Mouse (Mus musculus) megakaryocyte, adult 5-6 weeks (primary cell): ENCODE measurements around the gene Map3k4. TPM values are rescaled to one million over a fixed set of nuclear protein-coding genes. Genes with fewer than 3 reads are reported as not detected.
"Not testable (repeated sequence)": the region's sequence is repeated elsewhere in the genome, so short reads cannot be mapped to it uniquely, and the experiment has no call there.

ENCODE experiments used
- ATAC-seq: 2 replicates; pipeline ENCODE4 v1.8.0; 2016; ENCODE audit warnings: mild to moderate bottlenecking, inconsistent platforms; ENCODE audit not compliant: poor library complexity, severe bottlenecking
- total RNA-seq, 2 experiments: library from RNA; stranded (forward) in 1 of 2; stranded (reverse) in 1 of 2; fragments of 153-499, 151-499 nt in 1 of 2; fragments of 221-1000, 200-1000 nt in 1 of 2; gene quantifications; 2 replicates each; pipeline versions ENCODE4 v1.2.3 to v1.2.4; 2015 to 2017

The Map3k4 gene
- total RNA-seq, 2 experiments from 2014 or later: 11.3 to 19.9 TPM

GRCm38 (mm10) chr17:12226551-12226950 lies 92.0 kb downstream of the Map3k4 start:
- 0 out of 2 replicates have a peak, but pooled peaks have one; percentile 19 for ATAC-seq

- ATAC-seq: no peak
These were observed 93.4 kb downstream of the Map3k4 start for GRCm38 (mm10) chr17:12225227-12225626.

- ATAC-seq: not testable (repeated sequence)
These were observed 94.0 kb downstream of the Map3k4 start for GRCm38 (mm10) chr17:12224551-12224950.

GRCm38 (mm10) chr17:12224145-12224544 lies 94.5 kb downstream of the Map3k4 start:
- no peak for ATAC-seq

- ATAC-seq: no peak
These were observed 94.9 kb downstream of the Map3k4 start for GRCm38 (mm10) chr17:12223682-12224081.

DNA sequence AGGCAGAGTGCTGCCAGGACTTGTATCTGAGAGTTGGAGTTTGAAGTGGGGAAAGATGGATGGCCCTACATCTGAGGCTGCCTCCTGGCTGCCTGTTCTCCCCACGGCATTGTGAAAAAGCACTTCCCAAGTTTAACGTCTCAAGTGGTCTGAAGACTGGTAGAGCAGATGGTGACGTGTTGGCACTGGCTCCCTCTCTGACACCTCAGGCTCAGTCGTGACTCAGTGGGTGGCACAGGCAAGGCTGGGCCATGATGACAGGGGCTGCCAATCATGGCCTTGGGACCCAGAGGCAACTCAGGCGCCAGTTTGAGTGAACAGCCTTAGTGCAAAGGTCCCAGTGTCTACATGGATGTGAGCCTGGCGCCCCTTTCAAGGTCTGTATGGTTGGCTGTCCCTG lies 96.7 kb downstream of the Map3k4 start:
- ATAC-seq: no peak

GRCm38 (mm10) chr17:12216224-12216623 lies 102.4 kb downstream of the Map3k4 start:
- ATAC-seq: no peak

DNA sequence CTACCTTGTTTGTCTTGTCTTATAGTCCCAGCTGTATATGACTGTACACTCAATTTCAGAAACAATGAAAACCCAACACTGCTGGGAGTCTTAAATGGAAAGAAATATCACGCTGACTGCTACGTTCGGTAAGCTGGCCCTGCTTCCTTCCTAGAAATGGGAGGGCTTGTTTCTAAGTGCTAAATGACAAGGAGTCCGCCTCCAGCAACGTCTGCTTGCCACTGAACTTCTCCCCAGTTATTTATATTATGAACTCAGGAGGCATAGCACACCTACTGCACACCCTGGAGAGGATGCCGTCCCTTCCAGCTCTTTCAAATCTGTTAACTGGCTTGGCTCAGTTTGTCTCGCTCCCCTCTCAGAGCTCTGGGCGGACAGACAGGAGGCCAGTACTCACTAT lies 105.2 kb downstream of the Map3k4 start:
- ATAC-seq: no peak

DNA sequence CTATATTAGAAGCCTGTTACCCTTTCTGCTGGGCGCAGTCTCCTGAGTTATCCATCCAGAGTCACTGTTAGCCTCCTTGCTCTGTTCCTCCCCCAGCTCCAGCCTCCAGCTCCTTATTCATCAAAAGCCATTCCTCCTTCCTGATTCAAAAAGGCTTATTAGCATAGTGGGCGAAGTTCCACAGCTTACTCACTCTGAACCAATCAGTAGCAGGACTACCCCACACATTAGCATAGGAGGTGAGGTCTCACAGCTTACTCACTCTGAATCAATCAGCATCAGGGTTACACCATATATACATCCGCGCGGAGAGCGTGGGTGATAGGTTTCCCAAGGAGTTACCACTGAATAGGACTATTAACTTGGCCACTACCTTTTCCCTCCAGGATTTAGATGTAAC lies 106.3 kb downstream of the Map3k4 start:
- ATAC-seq: no peak

- no peak for ATAC-seq
These were observed 106.7 kb downstream of the Map3k4 start for GRCm38 (mm10) chr17:12211890-12212289.

GRCm38 (mm10) chr17:12210544-12211132 lies 108.0 kb downstream of the Map3k4 start:
- ATAC-seq: peak; percentile 94

DNA sequence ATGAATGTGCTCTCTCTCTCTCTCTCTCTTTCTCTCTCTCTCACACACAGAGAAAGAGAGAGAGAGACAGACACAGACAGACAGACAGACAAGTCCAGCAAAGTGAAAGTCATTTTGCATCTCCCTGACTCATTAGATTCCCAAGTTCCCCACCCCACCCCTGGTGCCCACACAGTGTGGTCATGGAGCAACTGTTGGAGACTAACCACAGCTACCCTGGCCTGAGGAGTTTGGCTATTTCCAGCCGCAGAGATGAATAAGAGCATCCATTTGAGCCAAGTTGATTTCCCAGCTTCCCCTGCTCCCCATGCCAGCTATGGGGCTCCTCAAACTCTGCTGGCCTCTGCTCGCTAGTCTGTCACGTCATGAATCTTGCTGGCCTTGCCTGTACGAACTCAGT lies 109.1 kb downstream of the Map3k4 start:
- no peak for ATAC-seq

DNA sequence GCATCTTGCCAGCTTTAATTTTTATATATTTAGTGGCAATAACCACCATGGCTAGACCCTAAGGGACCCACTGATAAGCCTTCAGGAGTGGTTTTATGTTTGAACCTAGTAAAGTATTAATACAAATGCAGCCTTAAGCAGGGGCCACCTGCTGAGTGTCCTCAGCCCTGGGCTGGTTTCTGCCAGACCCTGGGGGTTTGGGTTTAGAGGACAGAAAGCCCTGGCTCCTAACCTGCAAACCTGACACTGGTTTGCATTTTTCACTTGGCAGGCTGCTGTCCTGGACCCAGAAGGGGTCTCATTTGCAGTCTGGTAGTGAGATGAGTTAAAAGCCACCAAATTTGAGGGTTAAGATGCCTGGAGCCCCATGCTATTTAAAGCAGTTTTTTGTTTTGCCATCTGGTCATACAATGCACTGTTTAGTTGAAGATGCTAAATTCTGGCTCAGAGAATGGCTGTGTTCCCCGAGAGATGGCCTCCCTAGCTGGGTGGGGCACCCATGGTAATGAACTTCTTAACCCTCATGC lies 111.5 kb downstream of the Map3k4 start:
- ATAC-seq: no peak

- no peak for ATAC-seq
These were observed 112.3 kb downstream of the Map3k4 start for GRCm38 (mm10) chr17:12206248-12206647.

DNA sequence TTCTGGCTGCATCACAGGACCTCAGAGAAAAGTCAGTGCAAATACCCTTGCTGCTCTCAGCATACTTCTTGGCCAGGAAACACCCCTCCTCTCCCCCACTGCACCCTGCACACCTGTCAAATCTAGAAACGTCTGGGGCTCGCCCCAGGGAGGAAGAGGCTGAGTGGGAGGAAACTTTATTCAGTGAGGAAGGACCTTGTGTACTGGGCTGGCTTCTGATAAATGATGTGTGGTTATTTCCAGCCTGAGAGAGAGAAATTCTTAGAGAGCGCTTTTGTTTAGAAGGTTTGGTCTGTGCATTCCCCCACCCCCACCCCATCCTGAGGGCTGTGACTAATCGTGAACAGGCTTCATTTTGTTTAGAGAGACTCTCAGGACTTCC lies 112.9 kb downstream of the Map3k4 start:
- ATAC-seq: 0 out of 2 replicates have a peak, but pooled peaks have one; percentile 20

DNA sequence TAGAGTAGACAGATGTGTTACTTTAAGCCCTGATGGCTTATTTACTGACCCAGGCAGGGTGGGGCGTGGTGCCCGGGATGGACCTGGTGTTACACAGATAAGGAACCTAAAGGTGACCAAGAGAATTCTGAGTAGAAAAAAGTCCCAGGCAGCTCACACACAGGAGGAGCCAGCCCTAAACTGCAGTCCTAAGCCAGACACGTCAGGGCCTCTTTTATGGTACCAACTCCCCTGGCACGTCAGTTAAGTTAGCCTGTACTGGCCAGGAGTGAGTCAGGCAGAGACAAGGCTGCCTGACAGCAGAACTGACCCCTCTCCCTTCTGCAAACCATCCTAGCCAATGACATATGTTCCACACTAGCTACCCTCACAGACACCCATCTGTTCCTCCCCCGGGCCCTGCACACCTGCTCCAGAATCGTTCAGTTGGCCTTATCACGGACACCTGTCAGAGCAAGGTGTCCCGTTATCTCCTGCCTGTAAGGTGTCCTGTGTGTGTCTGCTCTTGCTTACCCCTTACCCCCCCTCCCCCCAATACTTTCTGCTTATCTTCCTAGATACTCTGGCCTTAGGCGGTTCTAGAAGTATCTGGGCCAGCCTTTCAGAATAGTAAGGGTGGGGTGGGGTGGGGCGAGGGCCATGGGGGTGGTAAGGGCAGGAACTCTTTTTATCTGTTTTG lies 113.4 kb downstream of the Map3k4 start:
- ATAC-seq: peak; percentile 31

DNA sequence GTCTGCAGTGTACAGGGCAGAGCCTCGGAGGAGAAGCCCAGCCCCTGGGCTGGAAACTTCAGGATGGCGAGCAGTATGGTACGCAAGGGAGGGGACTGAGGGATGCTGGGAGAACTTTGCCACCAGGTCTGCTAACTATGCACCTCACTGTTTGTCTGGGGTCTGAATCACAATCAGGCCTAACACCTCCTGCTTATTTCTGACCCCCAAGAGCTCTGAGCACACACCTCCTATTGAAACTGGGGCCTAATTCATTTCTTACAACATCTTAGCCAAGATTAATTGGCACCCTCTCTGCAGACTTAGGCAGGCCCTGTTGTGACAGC lies 113.9 kb downstream of the Map3k4 start:
- ATAC-seq: no peak

DNA sequence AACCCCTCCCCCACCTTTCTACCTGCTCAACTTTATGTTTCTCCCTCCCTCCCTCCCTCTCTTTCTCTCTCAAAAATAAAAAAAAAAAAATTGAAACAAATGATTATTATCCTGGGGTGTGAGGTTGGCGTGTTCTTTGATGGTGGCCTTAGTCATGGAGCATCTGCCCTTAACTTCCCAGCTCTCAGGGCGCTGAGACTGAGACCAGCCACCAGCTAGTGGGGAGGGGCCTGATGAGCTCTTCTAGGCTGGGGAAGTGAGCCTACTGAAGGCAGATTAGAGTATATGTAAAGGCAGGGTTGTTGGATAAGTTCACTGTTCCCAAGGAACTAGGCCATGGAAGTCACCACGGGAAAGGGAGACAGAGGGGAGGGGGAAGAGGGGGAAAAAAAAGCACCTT lies 114.3 kb downstream of the Map3k4 start:
- ATAC-seq: no peak

GRCm38 (mm10) chr17:12203414-12203897 lies 115.1 kb downstream of the Map3k4 start:
- no peak for ATAC-seq

DNA sequence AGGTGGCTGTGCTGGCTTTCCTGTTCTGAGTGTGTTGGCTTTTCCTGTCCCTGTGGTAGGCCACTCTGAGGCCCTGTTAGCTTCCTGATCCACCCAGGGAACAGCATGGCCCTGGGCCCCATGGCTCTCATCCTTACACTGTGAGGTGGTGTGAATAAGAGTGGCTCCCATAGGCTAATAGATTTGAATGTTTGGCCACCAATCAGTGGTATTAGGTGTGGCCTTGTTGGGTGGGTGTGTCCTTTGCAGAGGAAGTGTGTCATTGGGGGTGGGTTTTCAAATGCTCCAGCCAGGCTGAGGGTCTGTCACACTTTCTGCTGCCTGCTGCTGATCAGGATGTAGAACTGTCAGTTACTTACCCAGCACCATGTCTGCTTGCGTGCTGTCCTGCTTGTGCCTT lies 117.5 kb downstream of the Map3k4 start:
- no peak for ATAC-seq

DNA sequence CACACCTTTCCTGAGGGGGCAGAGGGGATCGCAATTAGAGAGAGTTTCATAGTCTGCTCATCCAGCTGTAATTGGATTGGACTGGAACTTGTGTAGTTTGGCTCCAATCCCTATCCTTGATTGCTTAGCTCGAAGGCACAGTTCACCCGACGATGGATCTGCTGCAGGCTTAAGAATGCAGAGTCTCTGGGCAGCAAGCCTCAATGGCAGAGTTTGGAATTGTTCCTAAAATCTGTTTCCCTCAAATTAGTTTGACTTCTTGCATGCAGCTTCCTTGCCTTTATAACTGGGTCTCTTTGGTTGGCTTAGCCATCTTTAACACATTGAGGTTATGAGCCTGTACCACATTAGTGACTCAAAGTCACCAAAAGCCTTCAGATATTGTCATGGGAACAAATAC lies 118.7 kb downstream of the Map3k4 start:
- no peak for ATAC-seq

- no peak for ATAC-seq
These were observed 123.0 kb downstream of the Map3k4 start for GRCm38 (mm10) chr17:12195604-12196003.
